Mouse (Mus musculus) embryo, embryonic 9.5 days (tissue): ENCODE data around the gene Per1.

Experiments used
- DNase-seq: peaks from one replicate; pipeline ENCODE4 v3.0.0-alpha.2; 2017; ENCODE audit errors: extremely low spot score

Per1 gene

GRCm38 (mm10) chr11:69116843-69117242 lies 21.8 kb downstream of the Per1 start:
- DNase-seq = no peak

GRCm38 (mm10) chr11:69117737-69118695 lies 23.0 kb downstream of the Per1 start:
- DNase-seq = peak; percentile 74

- peak; percentile 98 for DNase-seq
These were observed 23.7 kb downstream of the Per1 start for GRCm38 (mm10) chr11:69118765-69119164.

- no peak for DNase-seq
These were observed 24.6 kb downstream of the Per1 start for GRCm38 (mm10) chr11:69119446-69120155.

GRCm38 (mm10) chr11:69120221-69121000 lies 25.4 kb downstream of the Per1 start, which contains the start of gene Hes7:
TSS of gene Hes7 (plus strand) at chr11:69120404.
- peak; percentile 72 for DNase-seq

- DNase-seq = peak; percentile 54
These were observed 26.2 kb downstream of the Per1 start for GRCm38 (mm10) chr11:69121001-69121740.

GRCm38 (mm10) chr11:69121741-69122335 lies 26.8 kb downstream of the Per1 start:
- no peak for DNase-seq

GRCm38 (mm10) chr11:69122336-69122951 lies 27.4 kb downstream of the Per1 start, which contains the start of gene 9130213A22Rik:
TSS of gene 9130213A22Rik (minus strand) at chr11:69122589.
- peak; percentile 94 for DNase-seq

- peak; percentile 99 for DNase-seq
These were observed 28.2 kb downstream of the Per1 start for GRCm38 (mm10) chr11:69123056-69123692.

- DNase-seq = peak; percentile 96
These were observed 28.9 kb downstream of the Per1 start for GRCm38 (mm10) chr11:69123693-69124497.

- peak; percentile 90 for DNase-seq
These were observed 29.5 kb downstream of the Per1 start for GRCm38 (mm10) chr11:69124498-69124847.

GRCm38 (mm10) chr11:69125041-69125851 lies 30.2 kb downstream of the Per1 start:
- peak; percentile 96 for DNase-seq

- no peak for DNase-seq
These were observed 30.7 kb downstream of the Per1 start, which contains the start of gene Aloxe3 for GRCm38 (mm10) chr11:69125852-69125918. TSS of gene Aloxe3 (plus strand) at chr11:69125896.

GRCm38 (mm10) chr11:69125919-69126705 lies 31.1 kb downstream of the Per1 start:
- DNase-seq = peak; percentile 21

GRCm38 (mm10) chr11:69126706-69127095 lies 31.7 kb downstream of the Per1 start:
- DNase-seq = peak; percentile 13

GRCm38 (mm10) chr11:69128426-69129122 lies 33.6 kb downstream of the Per1 start:
- DNase-seq = no peak

GRCm38 (mm10) chr11:69133566-69133922 lies 38.5 kb downstream of the Per1 start:
- DNase-seq = no peak
